Mouse (Mus musculus) stomach, embryonic 15.5 days (tissue): ENCODE results near the gene Gsk3b. TPM values are rescaled to one million over a fixed set of nuclear protein-coding genes. Genes with fewer than 3 reads are reported as not detected.

Experiments
- ATAC-seq: fragments of 200-750 bp; cut with Nextera tagmentation; 2 replicates; pipeline ENCODE4 v1.8.0; 2017; ENCODE audit warnings: low read depth, moderate number of reproducible peaks, moderate TSS enrichment; ENCODE audit not compliant: insufficient read depth, low FRiP score
- H3K27ac ChIP-seq: fragments of 300-500 bp; sonication (generic); 2 replicates; pipeline ENCODE4 v1.5.1; 2015; ENCODE audit warnings: mild to moderate bottlenecking, inconsistent platforms
- H3K27me3 ChIP-seq: fragments of 300-500 bp; sonication (generic); replicated peaks from 2 replicates; pipeline ENCODE4 v1.6.1; 2015; ENCODE audit warnings: inconsistent platforms
- H3K36me3 ChIP-seq: fragments of 300-500 bp; sonication (generic); 2 replicates; pipeline ENCODE4 v1.6.1; 2015; ENCODE audit warnings: inconsistent platforms
- H3K4me1 ChIP-seq: fragments of 300-500 bp; sonication (generic); 2 replicates; pipeline ENCODE4 v1.6.1; 2015; ENCODE audit warnings: inconsistent platforms
- H3K4me2 ChIP-seq: fragments of 300-500 bp; sonication (generic); 2 replicates; pipeline ENCODE4 v1.6.1; 2015; ENCODE audit warnings: mild to moderate bottlenecking, inconsistent platforms
- H3K4me3 ChIP-seq: fragments of 300-500 bp; sonication (generic); replicated peaks from 2 replicates; pipeline ENCODE4 v1.5.1; 2015; ENCODE audit warnings: inconsistent platforms
- H3K9ac ChIP-seq: fragments of 300-500 bp; sonication (generic); 2 replicates; pipeline ENCODE4 v1.6.1; 2015; ENCODE audit warnings: inconsistent platforms
- H3K9me3 ChIP-seq: fragments of 300-500 bp; sonication (generic); 2 replicates; pipeline ENCODE4 v1.6.1; 2016; ENCODE audit warnings: inconsistent platforms
- WGBS: fragments of 180-500 bp; shearing (Covaris S2); methylation state at CpG from one replicate; pipeline ENCODE4 v1.1.7; 2015; 5-methylcytosine and 5-hydroxymethylcytosine counted together
- polyA plus RNA-seq: library from polyadenylated mRNA; unstranded; fragments of >200 nt; fragmentation: Nextera tagmentation; extraction: Ambion mirVana; gene quantifications from 2 replicates; pipeline ENCODE4 v1.2.1, GENCODE M21; 2015

Gsk3b gene
- polyA plus RNA-seq, 1 experiment from 2014 or later: 54.2 TPM

GRCm38 (mm10) chr16:38088126-38088628, 624 bp upstream of the Gsk3b start:
- Histone ChIP-seq H3K36me3 (no peaks in the 10 kb centered on the region), H3K27ac (peak overlapping the region; percentile 100), H3K4me3 (peak overlapping the region; percentile 76), H3K4me2 (peak overlapping the region; percentile 65), H3K27me3 (no peaks in the 10 kb centered on the region), H3K4me1 (peaks cover 4% of the 10 kb centered on the region; the same call in 1 of the 2 replicates), H3K9me3 (no peaks in the 10 kb centered on the region), H3K9ac (peak overlapping the region; percentile 81)
- peak; percentile 5 for ATAC-seq
- WGBS: under 1% methylated on average over 40 of the region's 40 CpGs

- no peaks in the 10 kb centered on the region for H3K9me3 ChIP-seq
- peak overlapping the region; percentile 85 for H3K9ac ChIP-seq
- peak overlapping the region; percentile 100 for H3K27ac ChIP-seq
- H3K4me3 ChIP-seq: peak overlapping the region; percentile 76
- peak overlapping the region; percentile 68 for H3K4me2 ChIP-seq
- no peaks in the 10 kb centered on the region for H3K36me3 ChIP-seq
- WGBS: 0% methylated on average over 69 of the region's 76 CpGs
- H3K27me3 ChIP-seq: no peaks in the 10 kb centered on the region
- ATAC-seq: peak; percentile 1
- H3K4me1 ChIP-seq: peaks cover 8% of the 10 kb centered on the region; the same call in 1 of the 2 replicates
These were observed 808 bp downstream of the Gsk3b start for GRCm38 (mm10) chr16:38089447-38090170.

- ATAC-seq: no peak
- no peaks in the 10 kb centered on the region for H3K36me3 ChIP-seq
- peak overlapping the region; percentile 68 for H3K4me2 ChIP-seq
- H3K4me1 ChIP-seq: peaks cover 10% of the 10 kb centered on the region; the same call in 1 of the 2 replicates
- H3K9ac ChIP-seq: peak overlapping the region; percentile 85; the same call in 1 of the 2 replicates
- WGBS: under 1% methylated on average over 17 of the region's 17 CpGs
- no peaks in the 10 kb centered on the region for H3K9me3 ChIP-seq
- H3K27me3 ChIP-seq: no peaks in the 10 kb centered on the region
- peak overlapping the region; percentile 76 for H3K4me3 ChIP-seq
- H3K27ac ChIP-seq: peak overlapping the region; percentile 2; the same call in 1 of the 2 replicates
These were observed 1.7 kb downstream of the Gsk3b start for GRCm38 (mm10) chr16:38090341-38091005.

- Histone ChIP-seq H3K4me3 (peak overlapping the region; percentile 76), H3K4me2 (peak overlapping the region; percentile 68), H3K36me3 (no peaks in the 10 kb centered on the region), H3K4me1 (peaks cover 13% of the 10 kb centered on the region; the same call in 1 of the 2 replicates), H3K27me3 (no peaks in the 10 kb centered on the region), H3K9me3 (no peaks in the 10 kb centered on the region), H3K27ac (peak overlapping the region; percentile 2; the same call in 1 of the 2 replicates), H3K9ac (peak overlapping the region; percentile 85; the same call in 1 of the 2 replicates)
- 0% methylated on average over 5 of the region's 5 CpGs for WGBS
- ATAC-seq: no peak
These were observed 2.2 kb downstream of the Gsk3b start for GRCm38 (mm10) chr16:38091041-38091440.

GRCm38 (mm10) chr16:38091706-38092105, 2.9 kb downstream of the Gsk3b start:
- Histone ChIP-seq H3K9ac (peak overlapping the region; percentile 22; the same call in 1 of the 2 replicates), H3K9me3 (no peaks in the 10 kb centered on the region), H3K27me3 (no peaks in the 10 kb centered on the region), H3K36me3 (no peaks in the 10 kb centered on the region), H3K27ac (no peak overlapping the region), H3K4me3 (peak overlapping the region; percentile 43), H3K4me1 (peaks cover 13% of the 10 kb centered on the region; the same call in 1 of the 2 replicates), H3K4me2 (peak overlapping the region; percentile 68)
- whole genome bisulfite sequencing: 5% methylated on average over 5 of the region's 5 CpGs
- ATAC-seq: no peak

GRCm38 (mm10) chr16:38092598-38092997, 3.8 kb downstream of the Gsk3b start:
- Histone ChIP-seq H3K27ac (0 out of 2 replicates have a peak overlapping the region, but pooled peaks have one; percentile 27), H3K4me2 (peak overlapping the region; percentile 68), H3K9me3 (no peaks in the 10 kb centered on the region), H3K4me1 (peaks cover 12% of the 10 kb centered on the region; the same call in 1 of the 2 replicates), H3K9ac (peak overlapping the region; percentile 30), H3K4me3 (peak overlapping the region; percentile 42), H3K36me3 (no peaks in the 10 kb centered on the region), H3K27me3 (no peaks in the 10 kb centered on the region)
- 7% methylated on average over 4 of the region's 4 CpGs for WGBS
- ATAC-seq: no peak

GRCm38 (mm10) chr16:38095181-38095851, 6.5 kb downstream of the Gsk3b start:
- H3K27ac ChIP-seq: no peak overlapping the region
- H3K4me3 ChIP-seq: no peak overlapping the region
- peaks cover 8% of the 10 kb centered on the region for H3K36me3 ChIP-seq
- ATAC-seq: no peak
- H3K4me2 ChIP-seq: no peak overlapping the region
- peaks cover 12% of the 10 kb centered on the region; the same call in 1 of the 2 replicates for H3K4me1 ChIP-seq
- WGBS: 53% methylated on average over 5 of the region's 5 CpGs
- no peak overlapping the region for H3K9ac ChIP-seq
- H3K9me3 ChIP-seq: no peaks in the 10 kb centered on the region
- H3K27me3 ChIP-seq: no peaks in the 10 kb centered on the region

GRCm38 (mm10) chr16:38097521-38097920, 8.7 kb downstream of the Gsk3b start:
- Histone ChIP-seq H3K9me3 (no peaks in the 10 kb centered on the region), H3K27ac (no peak overlapping the region), H3K4me2 (no peak overlapping the region), H3K36me3 (peaks cover 14% of the 10 kb centered on the region), H3K27me3 (no peaks in the 10 kb centered on the region), H3K4me3 (no peak overlapping the region), H3K9ac (no peak overlapping the region), H3K4me1 (peaks cover 12% of the 10 kb centered on the region; the same call in 1 of the 2 replicates)
- no peak for ATAC-seq
- WGBS: 59% methylated on average over 9 of the region's 9 CpGs

- ATAC-seq: no peak
- Histone ChIP-seq H3K36me3 (peaks cover 14% of the 10 kb centered on the region), H3K4me2 (no peak overlapping the region), H3K4me1 (peaks cover 8% of the 10 kb centered on the region; the same call in 1 of the 2 replicates), H3K27me3 (no peaks in the 10 kb centered on the region), H3K9ac (no peak overlapping the region), H3K27ac (no peak overlapping the region), H3K4me3 (no peak overlapping the region), H3K9me3 (no peaks in the 10 kb centered on the region)
These were observed 10.5 kb downstream of the Gsk3b start for GRCm38 (mm10) chr16:38099325-38099724.

- Histone ChIP-seq H3K4me2 (no peak overlapping the region), H3K4me3 (no peak overlapping the region), H3K4me1 (0 out of 2 replicates have a peak, but pooled peaks cover 6% of the 10 kb centered on the region), H3K27ac (no peak overlapping the region), H3K36me3 (peaks cover 14% of the 10 kb centered on the region), H3K9ac (no peak overlapping the region), H3K27me3 (no peaks in the 10 kb centered on the region), H3K9me3 (no peaks in the 10 kb centered on the region)
- ATAC-seq: no peak
- WGBS: 60% methylated on average over 2 of the region's 2 CpGs
These were observed 11.8 kb downstream of the Gsk3b start for GRCm38 (mm10) chr16:38100569-38100968.

- H3K4me2 ChIP-seq: no peak overlapping the region
- H3K9me3 ChIP-seq: no peaks in the 10 kb centered on the region
- no peak overlapping the region for H3K27ac ChIP-seq
- 0 out of 2 replicates have a peak, but pooled peaks cover 5% of the 10 kb centered on the region for H3K36me3 ChIP-seq
- no peak for ATAC-seq
- H3K9ac ChIP-seq: no peak overlapping the region
- no peaks in the 10 kb centered on the region for H3K27me3 ChIP-seq
- WGBS: 69% methylated on average over 2 of the region's 2 CpGs
- H3K4me3 ChIP-seq: no peak overlapping the region
- H3K4me1 ChIP-seq: peaks cover 5% of the 10 kb centered on the region; the same call in 1 of the 2 replicates
These were observed 16.7 kb downstream of the Gsk3b start for GRCm38 (mm10) chr16:38105453-38105852.
